Mouse (Mus musculus): Measurements from ENCODE around the gene Myo1b. TPM values are rescaled to one million over a fixed set of nuclear protein-coding genes. Genes with fewer than 3 reads are reported as not detected.

The Myo1b gene
- polyA plus RNA-seq (2015; fragmentation: Nextera tagmentation; extraction: Ambion mirVana), result 30.8 and 40.8 TPM in 2 replicates

GRCm38 (mm10) chr1:51915576-51916156 is at the start of gene Myo1b:
Gene Myo1b, minus strand, starts transcription at chr1:51916071.
- Histone ChIP-seq H3K9ac (ENCODE audit: low read depth, low read length) (peak within 1 kb of the TSS; percentile 93), H3K36me3 (ENCODE audit: control insufficient read depth, insufficient read depth, low read length) (no peaks in the 10 kb centered on the region), H3K4me3 (ENCODE audit: low read length) (peak within 1 kb of the TSS; percentile 69), H3K27me3 (replicated peaks; ENCODE audit: control insufficient read depth, insufficient read depth, low read length) (no peaks in the 10 kb centered on the region), H3K9me3 (ENCODE audit: control insufficient read depth, low read length) (0 out of 2 replicates have a peak, but pooled peaks cover 5% of the 10 kb centered on the region), H3K4me1 (ENCODE audit: control insufficient read depth, insufficient read depth, low read length) (peaks cover 13% of the 10 kb centered on the region), H3K4me2 (ENCODE audit: low read depth, low read length) (peak within 1 kb of the TSS; percentile 69), H3K27ac (ENCODE audit: low read length) (peak within 1 kb of the TSS; percentile 70)
- whole genome bisulfite sequencing, result under 1% methylated on average over 74 of the region's 79 CpGs
- peak; percentile 93 for ATAC-seq

DNA sequence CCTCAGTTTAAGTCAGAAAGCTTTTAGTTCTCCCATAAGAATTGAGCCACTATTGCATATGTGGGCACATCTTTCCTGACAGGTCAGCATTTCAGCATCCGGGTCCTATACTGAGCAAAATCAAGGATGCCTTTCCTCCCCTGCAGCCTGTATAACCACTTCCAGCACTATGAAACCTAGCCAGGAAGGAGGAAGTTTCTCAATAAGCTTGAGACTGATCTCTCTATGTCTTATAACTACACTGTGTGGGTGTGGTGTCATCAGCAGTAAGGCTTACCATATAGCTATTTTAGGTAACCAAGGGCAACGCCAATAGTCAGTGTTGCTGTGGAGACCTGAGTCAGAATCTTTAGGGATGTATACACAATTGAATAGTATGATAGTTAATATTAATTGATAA is 48.8 kb upstream of the Myo1b start:
- 89% methylated on average over 2 of the region's 2 CpGs for WGBS
- Histone ChIP-seq H3K4me1 (ENCODE audit: control insufficient read depth, insufficient read depth, low read length) (no peaks in the 10 kb centered on the region), H3K4me3 (ENCODE audit: low read length) (no peak overlapping the region), H3K36me3 (ENCODE audit: control insufficient read depth, insufficient read depth, low read length) (no peaks in the 10 kb centered on the region), H3K4me2 (ENCODE audit: low read depth, low read length) (no peak overlapping the region), H3K9ac (ENCODE audit: low read depth, low read length) (no peak overlapping the region), H3K9me3 (ENCODE audit: control insufficient read depth, low read length) (no peaks in the 10 kb centered on the region), H3K27ac (ENCODE audit: low read length) (no peak overlapping the region), H3K27me3 (replicated peaks; ENCODE audit: control insufficient read depth, insufficient read depth, low read length) (no peaks in the 10 kb centered on the region)
- ATAC-seq, result no peak

GRCm38 (mm10) chr1:51947116-51947515 is 31.2 kb upstream of the Myo1b start:
- H3K36me3 ChIP-seq (ENCODE audit: control insufficient read depth, insufficient read depth, low read length), result no peaks in the 10 kb centered on the region
- H3K9me3 ChIP-seq (ENCODE audit: control insufficient read depth, low read length), result no peaks in the 10 kb centered on the region
- no peak for ATAC-seq
- H3K4me3 ChIP-seq (ENCODE audit: low read length), result no peak overlapping the region
- H3K27ac ChIP-seq (ENCODE audit: low read length), result no peak overlapping the region
- 75% methylated on average over 4 of the region's 4 CpGs for WGBS
- no peaks in the 10 kb centered on the region for H3K4me1 ChIP-seq (ENCODE audit: control insufficient read depth, insufficient read depth, low read length)
- H3K4me2 ChIP-seq (ENCODE audit: low read depth, low read length), result no peak overlapping the region
- no peak overlapping the region for H3K9ac ChIP-seq (ENCODE audit: low read depth, low read length)
- H3K27me3 ChIP-seq (replicated peaks; ENCODE audit: control insufficient read depth, insufficient read depth, low read length), result no peaks in the 10 kb centered on the region

- H3K9ac ChIP-seq (ENCODE audit: low read depth, low read length), result no peak overlapping the region
- no peaks in the 10 kb centered on the region for H3K27me3 ChIP-seq (replicated peaks; ENCODE audit: control insufficient read depth, insufficient read depth, low read length)
- no peak overlapping the region for H3K4me2 ChIP-seq (ENCODE audit: low read depth, low read length)
- ATAC-seq, result no peak
- WGBS, result 39% methylated on average over 5 of the region's 5 CpGs
- no peaks in the 10 kb centered on the region for H3K9me3 ChIP-seq (ENCODE audit: control insufficient read depth, low read length)
- H3K27ac ChIP-seq (ENCODE audit: low read length), result no peak overlapping the region
- H3K4me1 ChIP-seq (ENCODE audit: control insufficient read depth, insufficient read depth, low read length), result no peaks in the 10 kb centered on the region
- no peak overlapping the region for H3K4me3 ChIP-seq (ENCODE audit: low read length)
- H3K36me3 ChIP-seq (ENCODE audit: control insufficient read depth, insufficient read depth, low read length), result no peaks in the 10 kb centered on the region
These were observed 28.9 kb upstream of the Myo1b start for GRCm38 (mm10) chr1:51944755-51945154.

GRCm38 (mm10) chr1:51938357-51938756 is 22.5 kb upstream of the Myo1b start:
- 89% methylated on average over 7 of the region's 7 CpGs for WGBS
- no peak overlapping the region for H3K4me3 ChIP-seq (ENCODE audit: low read length)
- H3K9me3 ChIP-seq (ENCODE audit: control insufficient read depth, low read length), result no peaks in the 10 kb centered on the region
- H3K9ac ChIP-seq (ENCODE audit: low read depth, low read length), result no peak overlapping the region
- H3K36me3 ChIP-seq (ENCODE audit: control insufficient read depth, insufficient read depth, low read length), result no peaks in the 10 kb centered on the region
- no peaks in the 10 kb centered on the region for H3K4me1 ChIP-seq (ENCODE audit: control insufficient read depth, insufficient read depth, low read length)
- H3K27ac ChIP-seq (ENCODE audit: low read length), result no peak overlapping the region
- H3K4me2 ChIP-seq (ENCODE audit: low read depth, low read length), result no peak overlapping the region
- ATAC-seq, result no peak
- H3K27me3 ChIP-seq (replicated peaks; ENCODE audit: control insufficient read depth, insufficient read depth, low read length), result no peaks in the 10 kb centered on the region

DNA sequence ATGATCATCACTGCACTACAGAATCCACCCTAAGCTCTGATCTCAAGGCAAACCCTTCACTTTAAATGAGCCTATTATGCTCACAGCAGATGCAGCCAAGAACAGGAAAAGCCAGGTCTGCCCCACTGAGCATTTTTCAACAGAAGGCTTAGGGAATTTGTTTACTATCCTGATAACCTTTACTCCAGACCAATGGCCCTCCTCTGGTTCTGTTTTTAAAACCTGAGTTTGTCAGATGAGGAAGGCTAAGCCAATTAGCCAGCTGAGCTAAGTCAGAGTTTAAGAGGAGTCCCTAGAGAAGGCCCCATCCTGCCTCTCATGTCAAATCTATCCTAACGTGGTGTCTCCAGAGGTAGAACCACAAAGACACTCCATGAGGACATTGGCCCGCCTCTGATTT is 19.1 kb upstream of the Myo1b start:
- Histone ChIP-seq H3K4me1 (ENCODE audit: control insufficient read depth, insufficient read depth, low read length) (no peaks in the 10 kb centered on the region), H3K4me3 (ENCODE audit: low read length) (no peak overlapping the region), H3K9me3 (ENCODE audit: control insufficient read depth, low read length) (no peaks in the 10 kb centered on the region), H3K4me2 (ENCODE audit: low read depth, low read length) (no peak overlapping the region), H3K9ac (ENCODE audit: low read depth, low read length) (no peak overlapping the region), H3K27me3 (replicated peaks; ENCODE audit: control insufficient read depth, insufficient read depth, low read length) (no peaks in the 10 kb centered on the region), H3K27ac (ENCODE audit: low read length) (no peak overlapping the region), H3K36me3 (ENCODE audit: control insufficient read depth, insufficient read depth, low read length) (no peaks in the 10 kb centered on the region)
- 32% methylated on average over 2 of the region's 2 CpGs for WGBS
- ATAC-seq, result no peak

DNA sequence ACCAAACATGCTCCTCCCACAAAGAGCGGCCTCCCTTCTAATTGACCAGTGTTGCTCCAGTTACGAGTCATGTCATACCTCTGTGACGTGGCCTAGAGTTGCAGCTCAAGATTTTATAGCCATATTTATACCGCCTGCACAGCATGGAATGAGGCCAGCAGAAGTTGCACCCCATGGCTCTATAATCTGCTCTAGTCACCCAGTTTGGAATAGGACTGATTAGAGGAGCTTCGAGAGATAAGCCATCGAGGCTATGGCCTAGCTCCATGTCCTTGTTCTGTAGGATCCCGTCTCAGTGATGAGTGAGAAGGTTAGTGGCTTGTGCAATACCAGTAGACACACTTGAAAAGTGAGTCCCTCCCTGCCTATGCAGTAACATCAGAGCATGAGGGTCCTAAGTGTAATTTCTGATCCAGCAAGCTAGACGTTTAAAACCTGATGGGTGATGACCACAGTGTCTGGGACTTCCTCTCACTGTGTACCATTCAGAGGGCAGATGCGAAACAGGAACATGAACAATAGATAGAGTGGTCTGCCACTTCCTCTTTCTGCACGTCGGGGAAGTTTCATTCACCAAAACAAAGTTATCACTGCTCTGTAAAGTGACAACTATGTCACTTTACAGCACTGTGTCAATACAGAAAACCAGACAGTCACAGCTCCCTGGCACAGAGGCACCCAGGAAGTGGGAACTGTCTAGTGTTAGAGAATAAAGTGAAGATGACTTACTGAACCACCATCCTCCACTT is 18.5 kb upstream of the Myo1b start:
- 65% methylated on average over 11 of the region's 11 CpGs for WGBS
- Histone ChIP-seq H3K4me2 (ENCODE audit: low read depth, low read length) (no peak overlapping the region), H3K4me1 (ENCODE audit: control insufficient read depth, insufficient read depth, low read length) (no peaks in the 10 kb centered on the region), H3K4me3 (ENCODE audit: low read length) (no peak overlapping the region), H3K9me3 (ENCODE audit: control insufficient read depth, low read length) (no peaks in the 10 kb centered on the region), H3K36me3 (ENCODE audit: control insufficient read depth, insufficient read depth, low read length) (no peaks in the 10 kb centered on the region), H3K9ac (ENCODE audit: low read depth, low read length) (no peak overlapping the region), H3K27ac (ENCODE audit: low read length) (0 out of 2 replicates have a peak overlapping the region, but pooled peaks have one; percentile 21), H3K27me3 (replicated peaks; ENCODE audit: control insufficient read depth, insufficient read depth, low read length) (no peaks in the 10 kb centered on the region)
- ATAC-seq, result no peak

DNA sequence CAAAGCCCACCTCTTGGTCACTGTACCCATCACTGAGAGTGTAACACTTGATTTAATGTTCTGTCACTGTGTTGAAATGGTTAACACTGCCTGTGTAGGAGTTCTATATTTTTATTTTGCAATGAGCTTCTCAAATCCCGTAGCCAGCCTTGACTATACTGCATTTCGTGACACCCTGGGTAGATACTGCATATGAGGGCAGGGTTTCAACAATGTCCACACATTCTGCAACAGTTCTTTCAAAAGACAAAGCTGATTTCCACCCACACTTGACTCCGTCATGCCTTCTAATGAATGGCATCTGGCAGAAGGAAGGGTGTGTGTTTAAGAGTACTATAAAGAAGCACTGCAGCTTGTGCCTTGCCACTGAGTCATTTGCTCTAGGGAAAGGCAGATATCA is 17.0 kb upstream of the Myo1b start:
- H3K36me3 ChIP-seq (ENCODE audit: control insufficient read depth, insufficient read depth, low read length), result no peaks in the 10 kb centered on the region
- no peak overlapping the region for H3K9ac ChIP-seq (ENCODE audit: low read depth, low read length)
- H3K4me1 ChIP-seq (ENCODE audit: control insufficient read depth, insufficient read depth, low read length), result no peaks in the 10 kb centered on the region
- H3K4me3 ChIP-seq (ENCODE audit: low read length), result no peak overlapping the region
- no peak overlapping the region for H3K4me2 ChIP-seq (ENCODE audit: low read depth, low read length)
- ATAC-seq, result no peak
- no peaks in the 10 kb centered on the region for H3K9me3 ChIP-seq (ENCODE audit: control insufficient read depth, low read length)
- no peak overlapping the region for H3K27ac ChIP-seq (ENCODE audit: low read length)
- WGBS, result 81% methylated on average over 3 of the region's 3 CpGs
- H3K27me3 ChIP-seq (replicated peaks; ENCODE audit: control insufficient read depth, insufficient read depth, low read length), result no peaks in the 10 kb centered on the region

- 60% methylated on average over 7 of the region's 7 CpGs for WGBS
- H3K4me3 ChIP-seq (ENCODE audit: low read length), result no peak overlapping the region
- no peak overlapping the region for H3K27ac ChIP-seq (ENCODE audit: low read length)
- H3K4me1 ChIP-seq (ENCODE audit: control insufficient read depth, insufficient read depth, low read length), result no peaks in the 10 kb centered on the region
- H3K36me3 ChIP-seq (ENCODE audit: control insufficient read depth, insufficient read depth, low read length), result no peaks in the 10 kb centered on the region
- no peak overlapping the region for H3K4me2 ChIP-seq (ENCODE audit: low read depth, low read length)
- no peaks in the 10 kb centered on the region for H3K27me3 ChIP-seq (replicated peaks; ENCODE audit: control insufficient read depth, insufficient read depth, low read length)
- H3K9me3 ChIP-seq (ENCODE audit: control insufficient read depth, low read length), result no peaks in the 10 kb centered on the region
- ATAC-seq, result no peak
- no peak overlapping the region for H3K9ac ChIP-seq (ENCODE audit: low read depth, low read length)
These were observed 15.7 kb upstream of the Myo1b start for GRCm38 (mm10) chr1:51931561-51931960.

Data from intestine, embryonic 16.5 days (tissue).